Mouse (Mus musculus) CH12.LX (cell line): ENCODE measurements around the gene Mprip. TPM values are rescaled to one million over a fixed set of nuclear protein-coding genes. Genes with fewer than 3 reads are reported as not detected.

Source experiments
- DNase-seq: peaks from one replicate; pipeline ENCODE4 v3.0.0-alpha.2; 2013; ENCODE audit errors: extremely low read depth
- H3K27ac ChIP-seq: 2 replicates; pipeline ENCODE4 v1.5.1; 2012; ENCODE audit warnings: low read depth, mild to moderate bottlenecking, control low read depth, moderate library complexity; ENCODE audit not compliant: insufficient read depth
- H3K27me3 ChIP-seq: replicated peaks from 2 replicates; pipeline ENCODE3; 2012; ENCODE audit warnings: inconsistent platforms
- H3K36me3 ChIP-seq, 2 experiments: replicated peaks in 1 of 2; 2 replicates each; pipeline versions ENCODE3 to v1.6.1; 2012; ENCODE audit warnings: inconsistent platforms in 1 of 2, low read length in 1 of 2, mild to moderate bottlenecking in 1 of 2, mixed read lengths in 1 of 2, moderate library complexity in 1 of 2; ENCODE audit not compliant: control insufficient read depth in 1 of 2, insufficient read depth in 1 of 2
- H3K4me1 ChIP-seq, 2 experiments: 2 replicates each; pipeline ENCODE4 v1.6.1; 2012; ENCODE audit warnings: inconsistent platforms in 1 of 2, moderate library complexity in 1 of 2; ENCODE audit not compliant: insufficient read depth in 2 of 2, control insufficient read depth in 1 of 2
- H3K4me2 ChIP-seq: 2 replicates; pipeline ENCODE4 v1.6.1; 2012; ENCODE audit warnings: low read depth, mild to moderate bottlenecking, control low read depth; ENCODE audit not compliant: poor library complexity, insufficient read depth, severe bottlenecking
- H3K4me3 ChIP-seq, 3 experiments: fragments of 150-350 bp in 1 of 3; sonication (generic) in 1 of 3; replicated peaks in 1 of 3; 2 replicates each; pipeline versions ENCODE3 to v1.5.1; 2011 to 2012; ENCODE audit warnings: low read depth in 2 of 3, low read length in 2 of 3, mild to moderate bottlenecking in 2 of 3, moderate library complexity in 2 of 3, control low read depth in 1 of 3, improper control_type of control experiment in 1 of 3, inconsistent platforms in 1 of 3, mixed read lengths in 1 of 3; ENCODE audit not compliant: poor library complexity in 1 of 3
- H3K79me2 ChIP-seq: replicated peaks from 2 replicates; pipeline ENCODE4 v1.6.1; 2012; ENCODE audit warnings: mild to moderate bottlenecking, moderate library complexity; ENCODE audit not compliant: control insufficient read depth, poor library complexity, insufficient read depth, severe bottlenecking; ENCODE audit errors: extremely low read depth
- H3K9ac ChIP-seq: 2 replicates; pipeline ENCODE4 v1.6.1; 2012; ENCODE audit warnings: low read depth, mild to moderate bottlenecking, control low read depth, moderate library complexity; ENCODE audit not compliant: insufficient read depth
- H3K9me3 ChIP-seq: replicated peaks from 2 replicates; pipeline ENCODE3; 2012; ENCODE audit warnings: low read length, inconsistent platforms, mixed read lengths
- CHD1 ChIP-seq: IDR thresholded peaks from 2 replicates; pipeline ENCODE4 v1.6.1; 2012; ENCODE audit warnings: low read depth, low read length, improper control_type of control experiment, inconsistent platforms
- CHD2 ChIP-seq: IDR thresholded peaks from 2 replicates; pipeline ENCODE4 v1.6.1; 2011; ENCODE audit warnings: low read length, improper control_type of control experiment
- ELF1 ChIP-seq: IDR thresholded peaks from 2 replicates; pipeline ENCODE4 v1.6.1; 2014; ENCODE audit warnings: low read depth, mild to moderate bottlenecking, inconsistent platforms, low read length, improper control_type of control experiment
- ETS1 ChIP-seq: conservative IDR thresholded peaks from 2 replicates; pipeline ENCODE4 v1.6.1; 2012; ENCODE audit warnings: low read depth, mild to moderate bottlenecking, inconsistent platforms, low read length, improper control_type of control experiment, moderate library complexity
- HCFC1 ChIP-seq: IDR thresholded peaks from 2 replicates; pipeline ENCODE4 v1.6.1; 2012; ENCODE audit warnings: low read depth, mild to moderate bottlenecking, inconsistent platforms, low read length, improper control_type of control experiment
- IRF4 ChIP-seq: IDR thresholded peaks from 2 replicates; pipeline ENCODE4 v1.6.1; 2014; ENCODE audit warnings: low read depth, mild to moderate bottlenecking, inconsistent platforms, low read length, improper control_type of control experiment
- JUN ChIP-seq: IDR thresholded peaks from 2 replicates; pipeline ENCODE4 v1.6.1; 2011; ENCODE audit warnings: low read depth, mild to moderate bottlenecking, low read length, improper control_type of control experiment, moderate library complexity; ENCODE audit not compliant: insufficient read depth
- JUND ChIP-seq: conservative IDR thresholded peaks from 2 replicates; pipeline ENCODE4 v1.6.1; 2011; ENCODE audit warnings: low read depth, low read length, improper control_type of control experiment
- KAT2A ChIP-seq: IDR thresholded peaks from 2 replicates; pipeline ENCODE4 v1.6.1; 2012; ENCODE audit warnings: low read length, improper control_type of control experiment, inconsistent platforms; ENCODE audit not compliant: insufficient replicate concordance
- MAFK ChIP-seq: IDR thresholded peaks from 2 replicates; pipeline ENCODE4 v1.6.1; 2011; ENCODE audit warnings: low read length, improper control_type of control experiment; ENCODE audit not compliant: insufficient replicate concordance
- MAX ChIP-seq: IDR thresholded peaks from 2 replicates; pipeline ENCODE4 v1.6.1; 2011; ENCODE audit warnings: low read length, improper control_type of control experiment
- MYC ChIP-seq: IDR thresholded peaks from 2 replicates; pipeline ENCODE4 v1.6.1; 2011; ENCODE audit warnings: low read depth, mild to moderate bottlenecking, improper control_type of control experiment, low read length
- NELFE ChIP-seq: IDR thresholded peaks from 2 replicates; pipeline ENCODE4 v1.6.1; 2011; ENCODE audit warnings: low read depth, low read length, improper control_type of control experiment
- NRF1 ChIP-seq: IDR thresholded peaks from 2 replicates; pipeline ENCODE4 v1.6.1; 2014; ENCODE audit warnings: low read depth, mild to moderate bottlenecking, inconsistent platforms, low read length, improper control_type of control experiment, moderate library complexity
- POLR2A ChIP-seq: IDR thresholded peaks from 2 replicates; pipeline ENCODE4 v1.6.1; 2011; ENCODE audit warnings: low read depth, mild to moderate bottlenecking, improper control_type of control experiment, low read length
- POLR2AphosphoS2 ChIP-seq: IDR thresholded peaks from 2 replicates; pipeline ENCODE4 v1.6.1; 2011; ENCODE audit warnings: low read depth, low read length, improper control_type of control experiment
- RAD21 ChIP-seq: IDR thresholded peaks from 2 replicates; pipeline ENCODE4 v1.6.1; 2011; ENCODE audit warnings: low read depth, mild to moderate bottlenecking, low read length, improper control_type of control experiment, moderate library complexity
- USF2 ChIP-seq: conservative IDR thresholded peaks from 2 replicates; pipeline ENCODE4 v1.6.1; 2011; ENCODE audit warnings: low read depth, low read length, improper control_type of control experiment
- ZC3H11A ChIP-seq: IDR thresholded peaks from 2 replicates; pipeline ENCODE4 v1.6.1; 2012; ENCODE audit warnings: low read depth, mild to moderate bottlenecking, inconsistent platforms, low read length, improper control_type of control experiment
- dilution Hi-C: fragments of 300-500 bp; cut with MboI; formaldehyde crosslinking; loops from 2 replicates; pipeline ENCODE4 v1.14.3; 2020; ENCODE audit warnings: low sequenced_read_pairs; ENCODE audit not compliant: extremely low pct_unique_long_range_greater_than_20kb, extremely low pct_ligation_motif_present
- in situ Hi-C: fragments of 300-500 bp; cut with MboI; formaldehyde crosslinking; loops from 3 replicates; pipeline ENCODE4 v1.14.3; 2019; ENCODE audit warnings: low sequenced_read_pairs, low pct_ligation_motif_present, low pct_unique_long_range_greater_than_20kb, mixed read lengths
- polyA plus RNA-seq: library from polyadenylated mRNA; unstranded; fragments of >175 nt; gene quantifications from 2 replicates; pipeline ENCODE4 v1.2.1, GENCODE M21; 2012; ENCODE audit warnings: low read depth; ENCODE audit not compliant: insufficient read length
- total RNA-seq, 2 experiments: library from RNA; depleted of rRNA; stranded (reverse); fragments of 300-350 nt in 1 of 2; fragments of >200 nt in 1 of 2; gene quantifications; 2 replicates each; pipeline ENCODE4 v1.2.3; 2012 to 2014

Gene Mprip
- total and polyA plus RNA-seq, 3 experiments: 50.6 to 59.5 (median 56.4) TPM

- TF ChIP-seq JUN: no peak
- TF ChIP-seq HCFC1: 0 out of 2 replicates have a peak, but pooled peaks have one; percentile 23
- no peak for TF ChIP-seq CHD1
- TF ChIP-seq MAX: peak; percentile 20; the same call in 1 of the 2 replicates
- TF ChIP-seq USF2: no peak
- no peak for TF ChIP-seq ZC3H11A
- TF ChIP-seq ELF1: 0 out of 2 replicates have a peak, but pooled peaks have one; percentile 22
- peak; percentile 31; the same call in 1 of the 2 replicates for TF ChIP-seq JUND
- TF ChIP-seq CHD2: no peak
- no peak for TF ChIP-seq POLR2AphosphoS2
- TF ChIP-seq RAD21: peak; percentile 66
- peak; percentile 57; the same call in 1 of the 2 replicates for TF ChIP-seq IRF4
Observed at GRCm38 (mm10) chr11:59633037-59633436, 28.1 kb upstream of the Mprip start (continued).

GRCm38 (mm10) chr11:59634001-59634660, 27.0 kb upstream of the Mprip start:
- Histone ChIP-seq H3K79me2 (no peaks in the 10 kb centered on the region), H3K27ac (no peak overlapping the region)
- no peak for TF ChIP-seq POLR2AphosphoS2
- TF ChIP-seq, all 38 proteins: peak for 0
- Histone ChIP-seq H3K9me3 (no peaks in the 10 kb centered on the region), H3K4me3 (no peak overlapping the region), H3K4me2 (no peak overlapping the region), H3K4me1 (peaks cover 4 to 24% of the 10 kb centered on the region in 2 experiments), H3K27me3 (peaks cover 9% of the 10 kb centered on the region), H3K36me3 (no peaks in the 10 kb centered on the region), H3K9ac (no peak overlapping the region)
- no peak for DNase-seq
- dilution Hi-C loops: no loop called here
- in situ Hi-C loops: loop anchor here (5.0 kb wide), 1 partner anchor 98 kb away; no protein-coding TSS in a partner anchor

- Histone ChIP-seq H3K4me2 (no peak overlapping the region), H3K79me2 (no peaks in the 10 kb centered on the region), H3K36me3 (no peaks in the 10 kb centered on the region), H3K9ac (no peak overlapping the region), H3K27me3 (peaks cover 4% of the 10 kb centered on the region), H3K9me3 (no peaks in the 10 kb centered on the region), H3K4me1 (peaks cover 4 to 24% of the 10 kb centered on the region in 2 experiments)
- in situ Hi-C loops: no loop called here
- no peak for TF ChIP-seq IRF4
- TF ChIP-seq ZC3H11A: no peak
- TF ChIP-seq KAT2A: no peak
- no peak for TF ChIP-seq RAD21
- TF ChIP-seq MAX: no peak
- no peak for TF ChIP-seq USF2
- TF ChIP-seq CHD2: no peak
- TF ChIP-seq MYC: no peak
- no peak for TF ChIP-seq POLR2A
- TF ChIP-seq NELFE: no peak
- TF ChIP-seq NRF1: no peak
- no peak for TF ChIP-seq ETS1
- TF ChIP-seq MAFK: no peak
- TF ChIP-seq, all 38 proteins: peak for 0
- dilution Hi-C loops: no loop called here
- no peak for DNase-seq
- Histone ChIP-seq H3K27ac (no peak overlapping the region), H3K4me3 (no peak overlapping the region)
Observed at GRCm38 (mm10) chr11:59635251-59635795, 25.8 kb upstream of the Mprip start.
